Mouse (Mus musculus) macrophage (primary cell): ENCODE measurements at regions not wholly inside any gene's neighbourhood (a gene's known extent, or its start where the extent isn't known, plus 50 kb on each side); places are given as distances from the start of the nearest gene placed in this dataset.
"Not testable (repeated sequence)": the region's sequence is repeated elsewhere in the genome, so short reads cannot be mapped to it uniquely, and the experiment has no call there.

Experiments used
- H3K27ac ChIP-seq: fragments of 350-480 bp; formaldehyde crosslinking; 2 replicates; pipeline ENCODE4 v1.9.0; 2021
- H3K36me3 ChIP-seq: fragments of 350-480 bp; formaldehyde crosslinking; 2 replicates; pipeline ENCODE4 v1.9.0; 2021; ENCODE audit errors: inconsistent target
- H3K4me3 ChIP-seq: fragments of 350-480 bp; formaldehyde crosslinking; 2 replicates; pipeline ENCODE4 v1.9.0; 2021; ENCODE audit errors: inconsistent target
- H3K79me2 ChIP-seq: fragments of 350-480 bp; formaldehyde crosslinking; 2 replicates; pipeline ENCODE4 v1.9.0; 2021; ENCODE audit errors: inconsistent target
- WGBS: methylation state at CpG from one replicate; pipeline ENCODE4 v1.1.7; 2026; ENCODE audit warnings: inconsistent platforms; ENCODE audit not compliant: missing documents; 5-methylcytosine and 5-hydroxymethylcytosine counted together

DNA sequence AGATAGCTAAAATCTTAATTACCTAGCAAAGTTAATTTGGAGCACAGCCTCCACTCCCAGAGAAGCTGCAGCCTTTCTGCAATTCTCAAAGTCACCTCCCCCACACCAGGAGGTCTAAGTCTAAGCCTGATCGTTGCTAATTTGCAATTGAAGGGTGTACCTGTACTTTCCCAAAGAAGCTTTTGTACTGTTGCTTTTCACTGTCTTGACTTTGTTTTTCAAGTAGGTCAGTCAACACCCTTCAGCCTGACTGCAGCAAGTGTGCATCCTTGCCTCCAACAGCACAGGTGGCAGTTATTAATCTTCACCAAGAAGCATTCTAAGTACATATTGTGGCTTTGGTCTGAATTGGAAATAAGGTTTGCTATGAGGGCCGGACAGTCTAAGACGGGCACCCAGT is 91.7 kb upstream of the Slc22a30 start:
- H3K79me2 ChIP-seq, H3K27ac ChIP-seq, H3K36me3 ChIP-seq, H3K4me3 ChIP-seq: not testable (repeated sequence)
- 97% methylated on average over 3 of the region's 3 CpGs for WGBS

DNA sequence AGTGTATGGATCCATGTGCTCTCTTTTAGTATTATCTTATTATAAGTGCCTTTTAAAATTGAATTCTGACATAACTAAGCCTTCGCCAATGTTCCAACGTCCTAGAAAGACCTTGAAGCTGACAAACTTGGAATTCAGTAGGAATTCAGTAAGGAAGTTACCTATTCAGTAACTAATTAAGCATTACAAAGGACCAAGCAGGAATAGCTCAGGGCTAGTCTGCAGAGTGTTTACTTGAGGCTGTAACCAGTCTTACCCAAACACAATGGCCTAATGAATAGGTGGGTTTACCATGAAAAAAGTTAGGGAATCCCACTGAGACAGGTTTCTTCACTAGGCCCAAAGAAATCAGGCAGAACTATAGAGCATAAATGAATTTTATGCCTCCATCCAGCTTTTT is 92.6 kb upstream of the Slc22a30 start:
- not testable (repeated sequence) for H3K27ac ChIP-seq, H3K4me3 ChIP-seq, H3K36me3 ChIP-seq, H3K79me2 ChIP-seq
- WGBS, result 88% methylated on average over 2 of the region's 2 CpGs

DNA sequence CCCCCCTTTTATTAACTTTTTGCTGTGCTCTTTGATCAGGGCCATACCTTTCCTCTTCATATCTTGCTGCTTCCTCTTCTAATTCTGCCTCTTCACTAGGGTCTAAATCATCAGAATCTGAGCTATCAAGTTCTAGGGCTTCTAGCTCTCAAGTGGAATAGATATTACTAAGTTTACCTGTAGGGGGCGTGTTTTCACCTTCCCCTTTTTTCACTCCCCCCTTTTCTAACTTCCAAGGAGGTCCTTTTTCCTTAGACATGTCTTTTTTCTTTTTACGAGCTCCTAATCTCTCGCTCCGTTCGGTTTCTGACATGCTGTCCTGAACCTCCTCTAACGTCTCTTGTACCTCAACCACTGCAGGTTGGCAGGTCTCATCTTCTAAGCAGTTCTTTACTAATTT is 73.3 kb upstream of the Slc22a8 start:
- 55% methylated on average over 6 of the region's 6 CpGs for WGBS
- Histone ChIP-seq H3K27ac (peak overlapping the region; percentile 44), H3K4me3 (peak overlapping the region; percentile 15; the same call in 1 of the 2 replicates)
- H3K36me3 ChIP-seq, H3K79me2 ChIP-seq: not testable (repeated sequence)

DNA sequence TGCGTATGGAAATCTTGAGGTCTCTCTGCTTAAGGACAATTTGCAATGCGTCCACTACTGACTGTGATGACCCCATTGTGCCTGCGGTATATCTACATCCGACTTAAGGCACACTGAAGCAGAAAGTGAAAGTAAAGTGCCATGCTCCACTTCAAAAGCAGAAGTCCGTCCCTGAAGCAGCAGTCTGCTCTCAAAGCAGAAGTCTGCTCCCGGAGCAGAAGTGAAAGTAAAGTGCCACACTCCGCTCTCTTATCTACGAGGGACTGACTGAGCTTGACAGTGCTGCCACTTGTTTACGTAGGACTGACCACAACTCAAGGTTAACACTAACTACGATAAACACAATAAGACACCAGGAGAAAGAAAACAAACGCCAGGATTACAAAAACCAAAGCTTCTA is 72.8 kb upstream of the Slc22a8 start:
- WGBS, result 2% methylated on average over 11 of the region's 11 CpGs
- Histone ChIP-seq H3K36me3 (no peaks in the 10 kb centered on the region), H3K4me3 (peak overlapping the region; percentile 15; the same call in 1 of the 2 replicates), H3K27ac (peak overlapping the region; percentile 44), H3K79me2 (no peaks in the 10 kb centered on the region)

DNA sequence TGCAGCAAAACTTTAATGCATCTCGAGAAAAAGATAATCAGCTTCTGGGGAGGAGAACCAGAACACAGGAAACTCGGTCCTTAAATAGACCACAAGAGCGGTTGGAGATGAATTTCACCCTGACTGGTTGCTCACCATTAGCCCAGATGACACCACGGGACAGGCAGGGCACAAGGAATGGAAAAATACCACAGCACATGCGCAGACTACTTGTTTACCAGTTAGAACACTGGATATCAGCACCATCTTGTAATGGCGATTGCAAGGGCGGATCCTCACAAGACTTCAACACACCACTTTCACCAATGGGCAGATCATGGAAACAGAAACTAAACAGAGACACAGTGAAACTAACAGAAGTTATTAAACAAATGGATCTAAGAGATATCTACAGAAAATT is 72.1 kb upstream of the Slc22a8 start:
- 53% methylated on average over 7 of the region's 7 CpGs for WGBS
- H3K4me3 ChIP-seq, H3K79me2 ChIP-seq, H3K36me3 ChIP-seq: not testable (repeated sequence)
- peak overlapping the region; percentile 40 for H3K27ac ChIP-seq

DNA sequence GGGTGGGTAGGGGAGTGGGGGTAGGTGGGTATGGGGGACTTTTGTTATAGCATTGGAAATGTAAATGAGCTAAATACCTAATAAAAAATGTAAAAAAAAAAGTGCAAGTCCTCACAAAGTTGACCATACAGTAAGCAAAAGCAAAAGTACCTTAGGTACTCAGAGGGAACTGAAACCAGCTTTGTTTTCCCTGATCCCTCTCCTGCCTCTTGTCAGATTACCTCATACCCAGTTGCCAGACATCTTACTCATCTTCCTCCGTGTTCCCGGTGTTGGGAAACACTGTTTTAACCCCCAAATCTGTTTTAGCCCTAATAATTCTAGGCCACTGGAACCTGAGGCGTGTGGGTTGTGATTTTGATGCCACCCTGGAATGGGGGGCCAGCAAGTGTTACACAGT is 56.5 kb upstream of the Slc22a8 start:
- no peaks in the 10 kb centered on the region for H3K36me3 ChIP-seq
- no peak overlapping the region for H3K4me3 ChIP-seq
- H3K27ac ChIP-seq, result no peak overlapping the region
- no peaks in the 10 kb centered on the region for H3K79me2 ChIP-seq
- WGBS, result 13% methylated on average over 3 of the region's 3 CpGs

DNA sequence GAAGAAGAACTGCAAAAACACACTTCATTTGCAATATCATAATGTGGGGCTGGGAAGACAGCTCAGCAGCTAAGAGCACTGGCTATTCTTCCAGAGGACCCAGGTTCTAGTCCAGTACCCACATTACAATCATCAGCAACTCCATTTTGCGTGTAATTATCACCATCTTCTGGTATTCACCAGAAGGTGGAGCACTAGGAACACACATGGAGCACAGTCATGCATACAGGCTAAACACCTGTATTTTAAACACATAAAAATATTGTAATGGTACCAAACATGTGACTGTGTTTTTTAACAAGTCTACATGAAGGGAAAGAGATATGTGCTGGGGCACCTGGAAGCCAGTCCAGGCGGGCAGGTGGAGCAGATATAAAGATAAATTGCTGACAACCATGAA is 55.0 kb upstream of the Slc22a8 start:
- WGBS, result 57% methylated on average over 2 of the region's 2 CpGs
- Histone ChIP-seq H3K4me3 (no peak overlapping the region), H3K27ac (no peak overlapping the region), H3K36me3 (no peaks in the 10 kb centered on the region), H3K79me2 (no peaks in the 10 kb centered on the region)
